Mouse (Mus musculus) G1E (cell line): ENCODE results near the gene Megf9.

ENCODE experiments used
- GATA1 ChIP-seq: IDR thresholded peaks from 2 replicates; pipeline ENCODE4 v1.6.1; 2012; ENCODE audit warnings: borderline replicate concordance, low read length, inconsistent platforms, mixed read lengths
- TAL1 ChIP-seq: conservative IDR thresholded peaks from 2 replicates; pipeline ENCODE4 v1.6.1; 2012; ENCODE audit warnings: low read depth, low read length, inconsistent platforms, mixed read lengths

DNA sequence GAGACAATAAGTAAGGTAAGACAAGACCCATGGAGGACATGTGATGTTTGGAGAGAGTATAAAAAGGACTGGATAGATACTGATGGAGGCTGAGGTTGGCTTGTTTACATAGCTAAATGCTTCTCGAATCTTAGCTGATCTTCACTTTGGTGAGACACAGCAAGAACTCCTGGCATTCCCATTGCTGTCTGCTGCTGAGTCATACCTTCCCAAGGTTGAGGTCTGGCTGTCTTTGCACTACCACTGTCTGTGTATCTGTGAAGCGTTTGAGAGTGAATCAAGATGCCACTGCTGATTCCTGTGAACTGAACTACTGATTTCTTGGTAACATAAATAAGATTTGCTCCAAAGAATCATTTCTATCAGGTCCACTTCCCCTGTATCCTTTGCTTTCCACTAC is 19.1 kb upstream of the Megf9 start:
- TF ChIP-seq TAL1 (no peak), GATA1 (no peak)
